Mouse (Mus musculus): Measurements from ENCODE around the gene Sptan1.

DNA sequence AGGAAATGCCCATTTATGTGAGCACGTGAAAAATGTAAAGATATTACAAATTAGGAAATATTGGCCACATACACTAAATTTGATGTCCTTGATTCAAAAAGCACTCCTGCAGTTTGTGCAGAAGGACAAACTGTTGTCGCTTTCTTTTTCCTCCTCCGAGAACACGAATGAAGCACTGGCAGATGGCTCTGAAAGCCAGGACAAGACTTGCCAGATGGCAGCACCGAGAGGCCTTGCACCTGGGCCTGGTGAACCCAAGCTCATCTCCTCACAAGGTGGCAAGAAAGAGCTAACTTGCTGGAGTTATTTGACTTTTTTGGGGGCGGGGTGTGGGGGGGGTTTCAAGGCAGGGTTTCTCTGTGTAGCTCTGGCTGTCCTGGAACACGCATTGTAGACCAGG, 24.5 kb upstream of the Sptan1 start:
- no peak for TF ChIP-seq CTCF (IDR thresholded peaks at IDR 0.05; ENCODE audit: low read depth, low read length)
- no peak for TF ChIP-seq POLR2A (IDR thresholded peaks at IDR 0.05; ENCODE audit: extremely low read depth, insufficient read depth, low read length)
